Mouse (Mus musculus) ZHBTc4 (cell line): ENCODE measurements around the gene Erbin.

ENCODE experiments used
- DNase-seq: peaks from one replicate; pipeline ENCODE4 v3.0.0-alpha.2; 2011; ENCODE audit warnings: low read depth, low spot score

Gene Erbin

GRCm38 (mm10) chr13:103807464-103807863 lies 112.8 kb downstream of the Erbin start:
- no peak for DNase-seq

DNA sequence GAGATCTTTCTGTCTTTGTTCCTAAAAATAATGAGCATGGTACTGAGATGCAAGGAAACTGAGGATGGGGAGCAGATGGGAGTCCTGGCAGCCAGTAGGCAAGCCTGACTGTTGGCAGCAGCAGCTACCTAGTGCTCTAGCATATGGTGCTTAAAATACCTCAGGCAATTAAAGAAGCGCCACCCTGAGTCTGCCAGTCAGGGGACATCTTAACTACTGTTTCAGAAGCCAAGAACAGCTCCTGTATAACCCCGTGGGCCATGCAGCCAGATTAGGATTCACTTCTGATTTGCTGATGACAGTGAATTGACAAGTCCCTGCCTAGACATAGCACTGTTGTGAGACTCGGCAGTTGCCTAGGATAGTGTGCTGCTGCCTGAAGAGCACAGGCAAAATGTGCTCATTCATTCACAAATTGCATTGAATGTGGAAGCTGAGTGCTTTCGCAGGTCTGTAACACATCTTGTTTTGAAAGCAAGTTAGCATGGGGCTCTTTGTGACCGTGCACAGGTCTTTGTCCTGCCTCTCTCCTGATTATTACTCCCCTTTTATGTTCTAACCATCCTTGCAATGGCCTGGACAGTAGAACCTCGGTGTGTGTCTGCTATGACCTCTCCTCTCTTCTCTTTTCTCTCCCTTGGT lies 114.0 kb downstream of the Erbin start:
- DNase-seq = peak; percentile 52

- DNase-seq = no peak
Measured at GRCm38 (mm10) chr13:103803721-103804120, 116.6 kb downstream of the Erbin start.

- no peak for DNase-seq
Measured at GRCm38 (mm10) chr13:103801021-103801420, 119.3 kb downstream of the Erbin start.

GRCm38 (mm10) chr13:103794688-103795543 lies 125.4 kb downstream of the Erbin start:
- peak; percentile 36 for DNase-seq

GRCm38 (mm10) chr13:103779922-103780585 lies 140.3 kb downstream of the Erbin start:
- peak; percentile 73 for DNase-seq

DNA sequence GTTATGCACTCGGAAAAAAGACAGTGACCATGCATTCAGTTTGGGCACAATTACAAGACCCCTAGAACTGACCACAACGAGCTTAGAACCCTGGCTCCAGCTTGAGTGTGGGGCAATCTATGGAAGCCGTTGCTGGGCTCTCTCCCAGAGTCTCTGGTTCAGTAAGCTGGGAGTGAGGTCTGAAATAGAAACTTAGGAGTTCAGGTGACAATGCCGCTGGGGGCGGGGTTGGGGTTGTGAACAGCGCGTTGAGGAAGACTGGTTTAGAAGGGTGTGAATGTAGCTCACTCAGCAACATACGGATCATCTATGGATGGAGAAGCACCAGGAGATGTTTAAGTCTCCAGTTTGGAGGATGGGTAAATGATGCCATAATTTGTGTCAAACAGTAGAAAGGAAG lies 143.2 kb downstream of the Erbin start:
- no peak for DNase-seq

GRCm38 (mm10) chr13:103774119-103774757 lies 146.1 kb downstream of the Erbin start, which contains the start of gene Srek1:
Gene Srek1, minus strand, starts transcription at chr13:103774608.
- DNase-seq = peak; percentile 98

DNA sequence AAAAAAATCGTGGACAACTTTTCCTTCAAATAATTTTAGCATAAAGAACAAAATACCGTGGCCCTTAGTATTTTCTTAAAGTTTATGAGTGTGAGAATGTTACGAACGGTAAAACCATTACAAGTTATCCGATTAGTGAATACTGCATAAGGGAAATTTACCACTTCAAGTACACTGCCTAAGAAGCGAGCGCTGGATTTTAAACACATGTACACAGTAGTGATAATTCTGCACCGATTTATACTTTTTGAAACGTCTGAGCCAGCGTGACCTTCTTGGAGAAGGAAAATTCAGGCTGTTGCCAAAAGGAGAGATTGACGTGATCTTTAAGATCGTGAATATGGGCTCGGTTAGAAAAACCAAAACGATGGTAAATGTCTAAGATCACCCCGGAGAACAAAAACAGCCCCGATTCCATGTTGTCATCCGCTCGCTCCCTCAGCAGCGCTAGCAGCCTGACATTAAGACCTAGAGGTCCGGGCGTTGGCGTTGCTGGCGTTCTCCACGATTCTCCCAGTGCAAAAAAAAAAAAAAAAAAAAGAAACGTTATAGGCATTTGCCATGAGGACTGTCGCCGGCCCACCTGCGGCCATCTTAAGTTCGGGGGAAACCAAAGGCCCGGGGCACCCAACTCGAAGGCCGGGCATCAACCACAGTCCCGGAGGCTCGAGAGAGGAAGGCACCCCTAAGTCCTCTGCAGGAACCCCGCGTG lies 146.8 kb downstream of the Erbin start:
- peak; percentile 82 for DNase-seq

- peak; percentile 18 for DNase-seq
Measured at GRCm38 (mm10) chr13:103772917-103773316, 147.4 kb downstream of the Erbin start.

DNA sequence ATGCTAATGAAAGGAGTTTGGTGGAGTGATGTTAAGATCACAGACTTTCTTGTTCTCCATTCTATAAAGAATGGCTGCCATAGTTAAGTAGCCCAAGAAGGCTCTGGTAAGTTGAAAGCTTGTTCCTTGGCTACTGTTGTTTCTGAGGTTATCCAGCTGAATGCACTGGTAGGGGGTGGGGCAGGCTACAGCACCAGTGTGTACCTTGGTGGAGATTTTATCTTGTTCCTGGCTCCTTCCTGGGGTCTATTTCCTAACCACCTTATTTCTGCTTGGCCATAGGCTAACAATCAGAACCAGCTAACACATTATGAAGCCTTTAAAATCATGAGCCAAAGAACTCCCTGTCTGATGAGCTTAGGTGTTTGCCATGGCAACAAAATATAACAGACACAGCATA lies 149.5 kb downstream of the Erbin start:
- no peak for DNase-seq
